Mouse (Mus musculus) megakaryocyte, embryonic 14.5 days (primary cell): ENCODE measurements around the gene Dnah11. TPM values are rescaled to one million over a fixed set of nuclear protein-coding genes. Genes with fewer than 3 reads are reported as not detected.

Source experiments
- H3K27me3 ChIP-seq: replicated peaks from 2 replicates; pipeline ENCODE3; 2012; ENCODE audit warnings: inconsistent platforms
- H3K36me3 ChIP-seq: replicated peaks from 2 replicates; pipeline ENCODE3; 2012; ENCODE audit warnings: low read length, inconsistent platforms, mixed read lengths
- H3K4me1 ChIP-seq: 2 replicates; pipeline ENCODE4 v1.6.1; 2012; ENCODE audit warnings: inconsistent platforms
- H3K4me3 ChIP-seq: replicated peaks from 2 replicates; pipeline ENCODE3; 2012; ENCODE audit warnings: moderate library complexity, mild to moderate bottlenecking, inconsistent platforms
- H3K9me3 ChIP-seq: 2 replicates; pipeline ENCODE4 v1.6.1; 2012; ENCODE audit warnings: inconsistent platforms
- FLI1 ChIP-seq: IDR thresholded peaks from 2 replicates; pipeline ENCODE4 v1.6.1; 2012; ENCODE audit warnings: low read length, inconsistent platforms, mixed read lengths
- GATA1 ChIP-seq: IDR thresholded peaks from 3 replicates; pipeline ENCODE4 v1.6.1; 2012; ENCODE audit warnings: mixed read lengths, low read length, inconsistent platforms, borderline replicate concordance
- polyA plus RNA-seq: library from polyadenylated mRNA; stranded (reverse); fragments of >175 nt; gene quantifications from 2 replicates; pipeline ENCODE4 v1.2.3, GENCODE M21; 2012; ENCODE audit warnings: low replicate concordance; ENCODE audit not compliant: insufficient read depth

Dnah11 gene
- polyA plus RNA-seq, 1 experiment: 0.25 TPM

DNA sequence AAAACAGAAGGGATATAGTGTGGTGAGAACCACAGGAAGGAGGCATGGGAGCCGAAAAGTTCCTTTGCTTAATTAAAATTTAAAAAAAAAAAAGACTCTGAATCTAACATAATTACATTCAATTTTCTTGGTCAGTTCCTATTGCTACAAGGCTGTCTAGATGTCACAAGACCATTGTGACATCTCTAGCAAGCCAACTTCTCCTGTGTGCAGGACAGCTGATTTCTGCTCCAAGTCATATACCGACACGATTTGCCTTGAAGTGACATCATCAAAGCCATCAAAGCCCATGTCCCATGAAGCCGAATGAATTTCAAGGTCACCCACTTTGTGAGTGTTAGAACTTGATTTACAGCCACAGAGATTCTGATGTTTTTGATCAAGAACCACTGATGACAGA is 361.5 kb downstream of the Dnah11 start:
- peaks cover 10% of the 10 kb centered on the region for H3K27me3 ChIP-seq
- H3K36me3 ChIP-seq: no peaks in the 10 kb centered on the region
- no peak for TF ChIP-seq FLI1
- TF ChIP-seq GATA1: no peak
- no peaks in the 10 kb centered on the region for H3K9me3 ChIP-seq
- H3K4me1 ChIP-seq: peaks cover under 1% of the 10 kb centered on the region
- H3K4me3 ChIP-seq: no peak overlapping the region

DNA sequence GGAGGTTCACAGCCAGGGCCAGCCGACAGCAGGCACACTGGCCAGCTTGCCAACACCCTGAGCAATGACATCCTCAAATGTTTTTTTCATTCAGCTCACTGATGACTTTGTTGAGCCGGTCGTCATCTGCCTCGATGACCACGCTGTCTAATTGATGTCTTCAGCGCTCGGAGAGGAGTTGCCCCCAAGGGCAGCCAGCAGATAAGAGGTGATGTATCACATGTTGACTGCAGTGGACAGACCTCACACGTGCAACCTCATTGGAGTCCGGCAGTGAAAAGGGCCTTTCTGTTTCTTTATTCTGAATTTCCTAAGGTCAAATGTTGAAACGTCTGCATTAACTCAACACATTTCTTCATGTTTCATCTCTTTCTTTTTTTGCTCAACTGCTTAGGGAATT is 363.5 kb downstream of the Dnah11 start:
- TF ChIP-seq FLI1 (no peak), GATA1 (no peak)
- Histone ChIP-seq H3K9me3 (no peaks in the 10 kb centered on the region), H3K4me3 (no peak overlapping the region), H3K4me1 (peaks cover 13% of the 10 kb centered on the region), H3K36me3 (no peaks in the 10 kb centered on the region), H3K27me3 (peaks cover 9% of the 10 kb centered on the region)

DNA sequence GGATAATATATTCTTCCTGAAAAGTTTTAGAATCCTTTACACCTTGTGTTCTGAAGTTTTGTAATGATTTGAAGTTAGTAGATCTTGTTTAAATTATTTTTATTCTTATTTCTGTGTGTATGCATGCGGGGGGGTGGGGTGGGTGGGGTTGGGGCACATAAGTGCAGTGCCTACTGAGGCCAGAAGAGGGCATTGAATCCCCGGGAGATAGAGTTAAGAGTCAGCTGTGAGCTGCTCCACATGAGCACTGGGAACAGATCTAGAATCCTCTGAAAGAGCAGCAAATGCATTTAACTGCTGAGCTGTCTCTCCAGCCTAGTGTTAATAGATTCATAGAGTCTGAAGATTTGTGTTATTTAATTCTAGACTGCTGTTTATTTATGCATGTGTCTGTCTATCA is 364.2 kb downstream of the Dnah11 start:
- no peak overlapping the region for H3K4me3 ChIP-seq
- no peak for TF ChIP-seq GATA1
- TF ChIP-seq FLI1: no peak
- H3K4me1 ChIP-seq: peaks cover 13% of the 10 kb centered on the region
- no peaks in the 10 kb centered on the region for H3K9me3 ChIP-seq
- no peaks in the 10 kb centered on the region for H3K36me3 ChIP-seq
- peaks cover 8% of the 10 kb centered on the region for H3K27me3 ChIP-seq

DNA sequence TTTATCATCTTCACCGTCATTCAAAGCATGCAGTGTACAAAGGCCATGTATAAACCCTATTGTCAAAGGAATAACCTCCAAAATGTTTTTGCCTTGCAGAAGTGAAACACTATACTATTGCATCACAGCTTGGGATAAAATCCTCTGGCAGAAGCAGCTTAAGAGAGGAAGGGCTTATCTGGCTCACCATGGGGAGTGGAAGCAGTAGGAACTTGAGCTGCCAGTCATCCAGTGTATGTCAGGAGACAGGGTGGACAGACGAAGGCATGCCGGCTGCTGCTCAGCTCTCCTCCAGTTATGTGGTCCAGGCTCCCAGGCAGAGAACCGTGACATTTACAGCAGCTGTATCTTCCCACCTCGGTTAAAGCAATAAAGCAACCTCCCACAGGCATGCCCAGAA is 366.7 kb downstream of the Dnah11 start:
- TF ChIP-seq GATA1 (no peak), FLI1 (no peak)
- Histone ChIP-seq H3K9me3 (0 out of 2 replicates have a peak, but pooled peaks cover 6% of the 10 kb centered on the region), H3K4me1 (peaks cover 13% of the 10 kb centered on the region), H3K36me3 (no peaks in the 10 kb centered on the region), H3K4me3 (peak overlapping the region; percentile 43), H3K27me3 (peaks cover 2% of the 10 kb centered on the region)

DNA sequence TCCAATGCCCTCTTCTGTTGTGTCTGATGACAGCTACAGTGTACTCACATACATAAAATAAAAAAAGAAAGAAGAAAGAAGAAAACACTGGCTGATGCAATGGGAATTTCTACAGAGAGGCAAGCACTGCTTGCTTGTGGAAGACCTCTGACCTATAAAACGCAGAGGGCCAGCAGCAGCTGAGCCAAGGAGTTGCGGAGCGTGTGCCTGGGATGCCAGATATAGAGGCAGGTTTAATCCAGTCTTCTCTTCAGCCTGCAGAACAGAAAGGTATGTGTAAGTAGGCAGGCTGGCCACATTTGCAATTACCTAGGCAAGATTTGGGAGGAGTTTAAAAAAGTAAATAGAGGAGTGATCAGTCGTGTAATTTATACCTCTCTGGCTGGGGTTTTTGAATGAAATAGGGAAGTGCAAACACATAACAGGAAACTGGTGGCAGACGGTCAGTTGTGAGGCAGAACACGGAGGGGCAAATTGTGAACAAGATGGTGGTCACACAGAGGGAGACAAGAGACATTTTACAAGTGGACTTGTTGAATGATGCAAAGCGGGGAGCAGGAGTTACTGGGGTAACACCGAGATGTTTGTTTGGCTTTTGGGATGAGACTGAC is 367.4 kb downstream of the Dnah11 start:
- Histone ChIP-seq H3K9me3 (0 out of 2 replicates have a peak, but pooled peaks cover 6% of the 10 kb centered on the region), H3K27me3 (peaks cover 2% of the 10 kb centered on the region), H3K4me1 (peaks cover 13% of the 10 kb centered on the region), H3K36me3 (no peaks in the 10 kb centered on the region), H3K4me3 (no peak overlapping the region)
- no peak for TF ChIP-seq FLI1
- no peak for TF ChIP-seq GATA1

DNA sequence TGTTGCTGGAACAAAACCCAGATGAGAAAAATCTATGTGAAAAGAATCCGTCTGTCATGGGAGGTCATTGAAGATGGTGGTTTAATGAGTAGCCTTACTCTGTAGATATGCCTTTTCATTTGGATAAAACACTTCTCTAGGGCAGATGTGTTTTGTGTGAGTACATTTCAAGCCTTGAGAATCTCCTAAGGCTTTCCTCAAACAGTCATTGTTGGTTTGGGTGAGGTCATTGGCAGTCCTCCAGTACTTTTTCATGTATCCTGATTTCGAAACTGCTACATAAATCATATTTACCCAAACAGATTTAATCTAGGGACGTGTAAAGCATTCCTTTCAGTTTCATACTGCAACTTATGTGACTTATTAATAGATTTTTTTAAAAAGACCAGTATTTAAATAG is 370.5 kb downstream of the Dnah11 start:
- TF ChIP-seq GATA1 (no peak), FLI1 (no peak)
- 0 out of 2 replicates have a peak, but pooled peaks cover 6% of the 10 kb centered on the region for H3K9me3 ChIP-seq
- H3K4me1 ChIP-seq: peaks cover 13% of the 10 kb centered on the region
- H3K4me3 ChIP-seq: no peak overlapping the region
- H3K36me3 ChIP-seq: no peaks in the 10 kb centered on the region
- no peaks in the 10 kb centered on the region for H3K27me3 ChIP-seq

Other genes with a start within 250 kb of the Dnah11 start
- 2.6 TPM in 1 of 2 replicates, not detected in the other for gene Sp4, start 102.4 kb upstream of the Dnah11 start, polyA plus RNA-seq